Mouse (Mus musculus): ENCODE results near the gene Bmyc. TPM values are rescaled to one million over a fixed set of nuclear protein-coding genes. Genes with fewer than 3 reads are reported as not detected.
"Not testable (repeated sequence)": the region's sequence is repeated elsewhere in the genome, so short reads cannot be mapped to it uniquely, and the experiment has no call there.

Bmyc gene
- polyA plus RNA-seq, 1 experiment from 2014 or later = 83.2 TPM

DNA sequence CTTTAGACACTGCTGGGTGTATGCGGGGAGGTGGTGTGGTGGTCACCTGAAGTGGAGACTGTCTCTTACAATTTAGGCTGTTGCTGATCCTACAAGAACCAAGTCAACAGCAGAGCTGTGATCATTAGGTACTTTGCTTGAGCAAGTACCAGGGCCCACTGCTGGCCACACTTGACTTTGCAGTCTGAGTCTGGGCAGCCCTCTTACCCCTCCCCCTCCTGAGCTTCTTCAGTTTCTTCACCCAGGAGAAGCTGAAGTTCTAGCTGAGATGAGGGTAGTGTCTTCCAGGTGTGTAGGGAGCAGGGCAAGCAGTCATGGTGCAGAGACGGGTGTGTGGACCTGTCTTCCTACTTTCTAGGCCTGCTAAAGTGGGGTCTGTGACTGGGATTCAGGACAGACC is 1.6 kb downstream of the Bmyc start:
- 74% methylated on average over 2 of the region's 2 CpGs for WGBS
- ATAC-seq (ENCODE audit: low FRiP score, low TSS enrichment) = 0 out of 2 replicates have a peak, but pooled peaks have one; percentile 11
- no peak overlapping the region for H3K4me3 ChIP-seq (ENCODE audit: low read length)

DNA sequence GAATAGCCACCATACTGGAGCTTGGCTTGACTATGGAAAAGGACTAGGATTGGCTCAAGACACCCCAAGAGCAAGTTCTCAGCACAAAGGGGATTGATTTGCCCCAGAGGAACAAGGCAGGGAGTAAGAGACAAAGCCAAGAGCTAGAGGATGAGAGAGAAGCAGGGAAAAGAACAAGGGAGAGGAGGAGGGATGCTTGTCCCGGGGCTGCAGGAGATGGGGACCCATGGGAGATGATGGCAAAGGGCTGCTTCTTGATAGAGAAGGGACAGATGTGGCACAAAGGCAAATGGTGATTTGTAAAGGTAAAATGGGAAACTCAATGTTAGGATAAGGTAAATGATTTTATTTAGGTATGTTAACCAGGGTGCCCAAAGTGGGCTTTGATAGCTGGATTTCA is 2.5 kb downstream of the Bmyc start:
- not testable (repeated sequence) for H3K36me3 ChIP-seq (ENCODE audit: control insufficient read depth, insufficient read depth, low read length); H3K27ac ChIP-seq (ENCODE audit: low read depth, low read length); ATAC-seq (ENCODE audit: low FRiP score, low TSS enrichment); H3K4me2 ChIP-seq (replicated peaks; ENCODE audit: low read depth, low read length); H3K4me1 ChIP-seq (ENCODE audit: control insufficient read depth, insufficient read depth, low read length); H3K27me3 ChIP-seq (ENCODE audit: control insufficient read depth, insufficient read depth, low read length); H3K9ac ChIP-seq (ENCODE audit: low read depth, low read length); H3K9me3 ChIP-seq (ENCODE audit: control insufficient read depth, low read length); H3K4me3 ChIP-seq (ENCODE audit: low read length)
- WGBS = 94% methylated on average over 1 of the region's 1 CpGs

More for the DNA sequence above, 1.6 kb downstream of the Bmyc start:
- peak overlapping the region; percentile 27 for H3K4me2 ChIP-seq (replicated peaks; ENCODE audit: low read depth, low read length)
- H3K27ac ChIP-seq (ENCODE audit: low read depth, low read length) = no peak overlapping the region
- no peaks in the 10 kb centered on the region for H3K9me3 ChIP-seq (ENCODE audit: control insufficient read depth, low read length)
- H3K4me1 ChIP-seq (ENCODE audit: control insufficient read depth, insufficient read depth, low read length) = peaks cover 8% of the 10 kb centered on the region; the same call in 1 of the 2 replicates
- no peak overlapping the region for H3K9ac ChIP-seq (ENCODE audit: low read depth, low read length)
- no peaks in the 10 kb centered on the region for H3K27me3 ChIP-seq (ENCODE audit: control insufficient read depth, insufficient read depth, low read length)
- H3K36me3 ChIP-seq (ENCODE audit: control insufficient read depth, insufficient read depth, low read length) = no peaks in the 10 kb centered on the region; the same call in 1 of the 2 replicates

DNA sequence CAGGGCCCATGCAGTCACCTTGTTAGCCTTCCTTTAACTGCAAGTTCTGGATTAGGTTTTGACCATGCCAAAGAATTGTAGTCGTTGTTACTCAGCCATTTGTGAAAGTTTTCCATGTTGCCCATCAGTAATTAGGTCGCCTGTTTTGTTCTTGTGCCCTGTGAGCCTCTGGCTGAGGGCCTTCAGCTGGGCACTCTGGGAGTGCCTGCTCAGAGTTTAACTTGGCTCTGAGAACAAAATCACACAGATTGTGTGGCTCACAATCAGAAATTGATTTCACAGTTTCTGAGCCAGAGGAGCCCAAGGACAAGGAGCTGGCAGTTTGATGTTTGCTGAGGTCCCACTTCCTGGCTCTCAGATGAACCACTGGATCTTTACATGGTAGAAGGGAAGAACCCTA is 3.3 kb downstream of the Bmyc start:
- not testable (repeated sequence) for H3K27me3 ChIP-seq (ENCODE audit: control insufficient read depth, insufficient read depth, low read length); H3K9ac ChIP-seq (ENCODE audit: low read depth, low read length); H3K4me3 ChIP-seq (ENCODE audit: low read length); H3K27ac ChIP-seq (ENCODE audit: low read depth, low read length); ATAC-seq (ENCODE audit: low FRiP score, low TSS enrichment); H3K4me1 ChIP-seq (ENCODE audit: control insufficient read depth, insufficient read depth, low read length); H3K4me2 ChIP-seq (replicated peaks; ENCODE audit: low read depth, low read length); H3K9me3 ChIP-seq (ENCODE audit: control insufficient read depth, low read length); H3K36me3 ChIP-seq (ENCODE audit: control insufficient read depth, insufficient read depth, low read length)
- WGBS = 70% methylated on average over 2 of the region's 2 CpGs

DNA sequence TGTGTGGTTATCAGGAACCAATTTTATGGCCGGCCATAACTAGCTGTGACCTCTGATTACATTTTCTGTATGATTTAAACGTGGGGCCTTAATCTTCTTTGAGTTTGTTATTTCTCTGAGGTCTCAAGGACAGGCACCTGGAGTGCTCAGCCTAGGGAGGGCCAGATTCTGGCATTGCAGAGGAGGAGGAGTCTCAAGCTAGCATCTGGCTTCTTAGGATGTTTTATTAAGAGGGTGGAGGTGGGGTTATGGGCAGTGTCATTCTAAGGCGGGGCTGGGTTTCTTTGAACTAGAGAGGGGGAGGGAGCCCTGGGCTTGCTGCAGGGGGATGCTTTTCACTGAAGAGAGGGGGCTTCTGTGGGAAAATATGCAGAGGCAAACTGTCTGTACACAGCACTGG is 5.1 kb downstream of the Bmyc start:
- peak; percentile 60; the same call in 1 of the 2 replicates for ATAC-seq (ENCODE audit: low FRiP score, low TSS enrichment)

DNA sequence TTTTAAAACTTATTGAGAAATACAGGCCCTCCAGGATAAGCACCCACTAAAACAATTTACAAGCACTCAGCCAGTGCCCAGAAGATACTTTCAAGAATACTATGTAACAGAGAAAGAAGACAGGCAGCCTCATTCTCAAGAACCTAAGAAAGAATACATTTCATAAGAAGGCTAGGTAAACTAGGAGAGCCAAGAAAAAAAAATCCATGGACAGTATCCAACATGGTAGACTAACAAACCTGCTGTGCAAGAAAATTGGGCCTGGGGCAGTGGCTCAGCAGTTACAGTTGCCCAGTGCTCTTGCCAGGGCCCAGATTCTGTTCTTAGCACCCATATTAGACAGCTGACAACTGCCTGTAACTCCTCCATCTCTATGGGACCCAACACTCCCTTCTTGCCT is 10.7 kb downstream of the Bmyc start:
- Histone ChIP-seq H3K4me2 (replicated peaks; ENCODE audit: low read depth, low read length) (no peak overlapping the region), H3K9me3 (ENCODE audit: control insufficient read depth, low read length) (no peaks in the 10 kb centered on the region), H3K4me1 (ENCODE audit: control insufficient read depth, insufficient read depth, low read length) (no peaks in the 10 kb centered on the region), H3K36me3 (ENCODE audit: control insufficient read depth, insufficient read depth, low read length) (no peaks in the 10 kb centered on the region), H3K4me3 (ENCODE audit: low read length) (no peak overlapping the region), H3K9ac (ENCODE audit: low read depth, low read length) (no peak overlapping the region), H3K27me3 (ENCODE audit: control insufficient read depth, insufficient read depth, low read length) (no peaks in the 10 kb centered on the region), H3K27ac (ENCODE audit: low read depth, low read length) (no peak overlapping the region)
- ATAC-seq (ENCODE audit: low FRiP score, low TSS enrichment) = no peak

More for the DNA sequence above, 5.1 kb downstream of the Bmyc start:
- H3K4me2 ChIP-seq (replicated peaks; ENCODE audit: low read depth, low read length); H3K27ac ChIP-seq (ENCODE audit: low read depth, low read length); H3K4me1 ChIP-seq (ENCODE audit: control insufficient read depth, insufficient read depth, low read length); H3K9me3 ChIP-seq (ENCODE audit: control insufficient read depth, low read length); H3K36me3 ChIP-seq (ENCODE audit: control insufficient read depth, insufficient read depth, low read length); H3K27me3 ChIP-seq (ENCODE audit: control insufficient read depth, insufficient read depth, low read length); H3K4me3 ChIP-seq (ENCODE audit: low read length); H3K9ac ChIP-seq (ENCODE audit: low read depth, low read length): not testable (repeated sequence)
- WGBS = 18% methylated on average over 3 of the region's 3 CpGs

DNA sequence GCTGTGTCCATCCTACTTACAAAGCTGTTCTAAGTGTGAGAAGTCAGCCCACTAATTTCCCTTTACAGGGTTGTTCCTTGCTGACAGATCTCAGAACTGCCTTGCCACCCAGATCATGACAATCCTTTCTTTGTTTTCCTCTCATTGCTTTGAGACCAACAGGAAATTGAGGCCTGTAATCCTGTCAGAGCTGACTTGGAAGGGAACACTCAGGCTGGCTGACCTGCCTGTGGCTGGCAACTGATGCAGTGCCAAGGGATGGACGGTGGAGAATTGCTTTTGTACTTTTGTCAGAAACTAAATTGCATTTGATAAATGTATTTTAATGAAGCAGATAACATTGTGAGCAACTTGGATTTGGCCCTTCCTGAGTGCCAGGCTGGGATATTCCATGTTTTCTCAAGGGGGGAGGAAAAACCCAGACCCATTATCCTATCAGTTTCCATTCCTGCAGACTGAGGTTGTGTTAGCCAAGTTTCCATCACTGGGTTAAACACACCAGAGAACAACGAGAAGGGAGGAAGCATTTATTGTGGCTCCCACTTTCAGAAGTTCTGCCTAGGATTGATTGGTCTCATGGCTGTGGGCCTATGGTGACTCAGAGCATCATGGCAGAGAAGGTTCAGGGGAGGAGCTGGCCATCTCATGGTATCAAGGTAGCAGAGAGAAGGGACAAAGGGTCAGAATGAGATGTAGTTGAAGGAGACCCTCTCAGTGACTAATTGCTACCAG is 26.8 kb downstream of the Bmyc start:
- 14% methylated on average over 2 of the region's 2 CpGs for WGBS
- Histone ChIP-seq H3K36me3 (ENCODE audit: control insufficient read depth, insufficient read depth, low read length) (no peaks in the 10 kb centered on the region), H3K27ac (ENCODE audit: low read depth, low read length) (0 out of 2 replicates have a peak overlapping the region, but pooled peaks have one; percentile 11), H3K9ac (ENCODE audit: low read depth, low read length) (no peak overlapping the region), H3K4me2 (replicated peaks; ENCODE audit: low read depth, low read length) (no peak overlapping the region), H3K4me3 (ENCODE audit: low read length) (no peak overlapping the region), H3K9me3 (ENCODE audit: control insufficient read depth, low read length) (no peaks in the 10 kb centered on the region), H3K27me3 (ENCODE audit: control insufficient read depth, insufficient read depth, low read length) (no peaks in the 10 kb centered on the region), H3K4me1 (ENCODE audit: control insufficient read depth, insufficient read depth, low read length) (no peaks in the 10 kb centered on the region)
- peak; percentile 57; the same call in 1 of the 2 replicates for ATAC-seq (ENCODE audit: low FRiP score, low TSS enrichment)

DNA sequence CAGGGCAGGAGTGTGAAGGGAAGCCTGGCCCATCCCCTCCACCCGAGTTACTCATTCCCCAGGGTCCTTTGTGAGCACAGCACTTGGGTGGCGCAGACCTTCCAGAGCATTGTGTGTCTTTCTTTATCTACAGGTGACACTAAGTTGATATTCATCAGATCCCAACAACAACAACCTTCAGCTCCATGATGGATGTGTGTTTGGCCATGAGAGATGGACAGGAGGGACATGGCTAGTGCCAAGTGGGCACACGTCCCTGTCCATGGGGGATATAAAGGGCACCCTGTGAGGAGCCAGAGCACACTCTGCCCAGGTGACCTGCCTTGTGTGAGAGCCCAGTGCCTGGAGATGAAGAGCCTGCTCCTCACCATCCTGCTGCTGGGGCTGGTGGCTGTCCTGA is 30.2 kb downstream of the Bmyc start, which contains the start of gene Obp2b:
Gene Obp2b, plus strand, starts transcription at position 301 of the 400 bp plus-strand sequence.
- H3K4me3 ChIP-seq (ENCODE audit: low read length); H3K36me3 ChIP-seq (ENCODE audit: control insufficient read depth, insufficient read depth, low read length); H3K4me2 ChIP-seq (replicated peaks; ENCODE audit: low read depth, low read length); H3K27ac ChIP-seq (ENCODE audit: low read depth, low read length); H3K9ac ChIP-seq (ENCODE audit: low read depth, low read length); H3K27me3 ChIP-seq (ENCODE audit: control insufficient read depth, insufficient read depth, low read length); H3K9me3 ChIP-seq (ENCODE audit: control insufficient read depth, low read length); H3K4me1 ChIP-seq (ENCODE audit: control insufficient read depth, insufficient read depth, low read length); ATAC-seq (ENCODE audit: low FRiP score, low TSS enrichment): not testable (repeated sequence)
- WGBS = 90% methylated on average over 3 of the region's 3 CpGs

DNA sequence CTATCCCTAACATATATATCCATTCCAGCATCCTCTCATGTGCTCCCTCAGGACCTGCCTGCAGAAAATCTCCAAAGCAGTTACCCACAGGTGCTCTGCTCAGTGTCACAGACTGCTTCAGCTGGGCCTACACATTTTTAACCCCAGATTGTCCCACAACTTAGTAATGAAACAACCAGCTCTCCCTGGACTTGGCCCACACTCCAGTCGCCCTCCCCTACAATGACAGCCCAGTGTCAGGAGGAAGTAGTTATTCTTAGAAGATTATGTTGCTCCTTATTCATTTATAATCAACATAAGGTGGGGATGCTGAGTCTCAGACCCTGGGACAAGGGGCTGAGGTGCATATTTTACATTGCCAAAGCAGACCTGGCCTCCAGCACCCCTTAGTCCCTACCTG is 35.1 kb downstream of the Bmyc start:
- no peak overlapping the region for H3K4me3 ChIP-seq (ENCODE audit: low read length)
- H3K4me2 ChIP-seq (replicated peaks; ENCODE audit: low read depth, low read length) = no peak overlapping the region
- no peak overlapping the region for H3K27ac ChIP-seq (ENCODE audit: low read depth, low read length)
- no peak overlapping the region for H3K9ac ChIP-seq (ENCODE audit: low read depth, low read length)
- no peaks in the 10 kb centered on the region for H3K36me3 ChIP-seq (ENCODE audit: control insufficient read depth, insufficient read depth, low read length)
- WGBS = 81% methylated on average over 1 of the region's 1 CpGs
- ATAC-seq (ENCODE audit: low FRiP score, low TSS enrichment) = no peak
- no peaks in the 10 kb centered on the region for H3K9me3 ChIP-seq (ENCODE audit: control insufficient read depth, low read length)
- H3K4me1 ChIP-seq (ENCODE audit: control insufficient read depth, insufficient read depth, low read length) = no peaks in the 10 kb centered on the region
- no peaks in the 10 kb centered on the region for H3K27me3 ChIP-seq (ENCODE audit: control insufficient read depth, insufficient read depth, low read length)

DNA sequence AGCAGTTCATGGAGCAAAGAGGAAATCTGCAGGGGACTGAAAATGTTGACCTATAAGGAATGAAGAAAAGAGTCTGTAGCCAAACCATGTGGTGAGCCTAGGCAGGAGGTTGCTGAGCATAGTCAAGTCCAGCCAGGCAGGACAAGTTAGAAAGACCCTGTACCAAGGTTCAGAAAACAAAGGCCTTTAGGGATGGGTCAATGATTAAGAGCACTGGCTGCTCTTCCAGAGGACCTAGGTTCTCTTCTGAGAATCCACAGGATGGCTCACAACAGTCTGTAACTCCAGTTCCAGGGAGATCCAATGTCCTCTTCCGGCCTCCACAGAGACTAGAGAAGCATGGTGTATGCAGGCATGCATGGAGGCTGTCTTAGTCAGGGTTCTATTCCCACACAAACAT is 47.7 kb downstream of the Bmyc start:
- Histone ChIP-seq H3K9ac (ENCODE audit: low read depth, low read length) (no peak overlapping the region), H3K4me1 (ENCODE audit: control insufficient read depth, insufficient read depth, low read length) (0 out of 2 replicates have a peak, but pooled peaks cover 2% of the 10 kb centered on the region), H3K9me3 (ENCODE audit: control insufficient read depth, low read length) (no peaks in the 10 kb centered on the region), H3K27me3 (ENCODE audit: control insufficient read depth, insufficient read depth, low read length) (no peaks in the 10 kb centered on the region), H3K27ac (ENCODE audit: low read depth, low read length) (no peak overlapping the region), H3K36me3 (ENCODE audit: control insufficient read depth, insufficient read depth, low read length) (no peaks in the 10 kb centered on the region), H3K4me2 (replicated peaks; ENCODE audit: low read depth, low read length) (no peak overlapping the region), H3K4me3 (ENCODE audit: low read length) (no peak overlapping the region)
- no peak for ATAC-seq (ENCODE audit: low FRiP score, low TSS enrichment)
- WGBS = 96% methylated on average over 1 of the region's 1 CpGs

All from kidney, embryonic 14.5 days (tissue).